Mouse (Mus musculus) embryonic facial prominence, embryonic 15.5 days (tissue): ENCODE measurements at regions not wholly inside any gene's neighbourhood (a gene's known extent, or its start where the extent isn't known, plus 50 kb on each side); places are given as distances from the start of the nearest gene placed in this dataset.

Experiments
- ATAC-seq: fragments of 200-750 bp; cut with Nextera tagmentation; 2 replicates; pipeline ENCODE4 v1.8.0; 2017; ENCODE audit warnings: low read depth, moderate TSS enrichment; ENCODE audit not compliant: insufficient number of reproducible peaks, low FRiP score, low TSS enrichment
- H3K27ac ChIP-seq: fragments of 300-500 bp; sonication (generic); replicated peaks from 2 replicates; pipeline ENCODE4 v1.5.1; 2015; ENCODE audit warnings: mild to moderate bottlenecking, inconsistent platforms
- H3K27me3 ChIP-seq: fragments of 300-500 bp; sonication (generic); 2 replicates; pipeline ENCODE4 v1.6.1; 2015; ENCODE audit warnings: inconsistent platforms
- H3K36me3 ChIP-seq: fragments of 300-500 bp; sonication (generic); 2 replicates; pipeline ENCODE4 v1.6.1; 2015; ENCODE audit warnings: mild to moderate bottlenecking, inconsistent platforms
- H3K4me1 ChIP-seq: fragments of 300-500 bp; sonication (generic); 2 replicates; pipeline ENCODE4 v1.6.1; 2015; ENCODE audit warnings: inconsistent platforms
- H3K4me2 ChIP-seq: fragments of 300-500 bp; sonication (generic); replicated peaks from 2 replicates; pipeline ENCODE4 v1.6.1; 2015; ENCODE audit warnings: mild to moderate bottlenecking, inconsistent platforms
- H3K4me3 ChIP-seq: fragments of 300-500 bp; sonication (generic); replicated peaks from 2 replicates; pipeline ENCODE4 v1.5.1; 2015; ENCODE audit warnings: mild to moderate bottlenecking, inconsistent platforms
- H3K9ac ChIP-seq: fragments of 300-500 bp; sonication (generic); 2 replicates; pipeline ENCODE4 v1.6.1; 2015; ENCODE audit warnings: inconsistent platforms
- H3K9me3 ChIP-seq: fragments of 300-500 bp; sonication (generic); replicated peaks from 2 replicates; pipeline ENCODE4 v1.6.1; 2016; ENCODE audit warnings: inconsistent platforms
- WGBS: fragments of 180-500 bp; shearing (Covaris S2); methylation state at CpG from one replicate; pipeline ENCODE4 v1.1.7; 2015; 5-methylcytosine and 5-hydroxymethylcytosine counted together

- Histone ChIP-seq H3K27me3 (no peaks in the 10 kb centered on the region), H3K4me1 (no peaks in the 10 kb centered on the region), H3K36me3 (no peaks in the 10 kb centered on the region), H3K4me3 (no peak overlapping the region), H3K9ac (no peak overlapping the region), H3K27ac (no peak overlapping the region), H3K4me2 (no peak overlapping the region), H3K9me3 (no peaks in the 10 kb centered on the region)
- 76% methylated on average over 1 of the region's 1 CpGs for whole genome bisulfite sequencing
- no peak for ATAC-seq
Observed at GRCm38 (mm10) chr16:46623246-46623645, 124.9 kb upstream of the Nectin3 start.

- no peaks in the 10 kb centered on the region for H3K4me1 ChIP-seq
- H3K27me3 ChIP-seq = no peaks in the 10 kb centered on the region
- H3K4me2 ChIP-seq = no peak overlapping the region
- H3K9me3 ChIP-seq = no peaks in the 10 kb centered on the region
- no peaks in the 10 kb centered on the region for H3K36me3 ChIP-seq
- no peak overlapping the region for H3K9ac ChIP-seq
- no peak for ATAC-seq
- no peak overlapping the region for H3K4me3 ChIP-seq
- WGBS = 83% methylated on average over 2 of the region's 2 CpGs
- no peak overlapping the region for H3K27ac ChIP-seq
Observed at GRCm38 (mm10) chr16:46619871-46620270, 121.5 kb upstream of the Nectin3 start.

- ATAC-seq = no peak
Observed at GRCm38 (mm10) chr16:46617544-46618335, 119.4 kb upstream of the Nectin3 start.

GRCm38 (mm10) chr16:46616606-46617005 is 118.3 kb upstream of the Nectin3 start:
- Histone ChIP-seq H3K27me3 (no peaks in the 10 kb centered on the region), H3K36me3 (no peaks in the 10 kb centered on the region), H3K4me1 (no peaks in the 10 kb centered on the region; the same call in 1 of the 2 replicates), H3K4me3 (no peak overlapping the region), H3K9ac (no peak overlapping the region), H3K4me2 (no peak overlapping the region), H3K27ac (no peak overlapping the region), H3K9me3 (no peaks in the 10 kb centered on the region)
- no peak for ATAC-seq

More at GRCm38 (mm10) chr16:46617544-46618335, 119.4 kb upstream of the Nectin3 start:
- Histone ChIP-seq H3K27ac (no peak overlapping the region), H3K4me2 (no peak overlapping the region), H3K9me3 (no peaks in the 10 kb centered on the region), H3K4me1 (no peaks in the 10 kb centered on the region), H3K4me3 (no peak overlapping the region), H3K9ac (no peak overlapping the region), H3K27me3 (no peaks in the 10 kb centered on the region), H3K36me3 (no peaks in the 10 kb centered on the region)
- WGBS = 47% methylated on average over 13 of the region's 13 CpGs

- no peak overlapping the region for H3K27ac ChIP-seq
- H3K27me3 ChIP-seq = no peaks in the 10 kb centered on the region
- no peaks in the 10 kb centered on the region for H3K9me3 ChIP-seq
- H3K9ac ChIP-seq = no peak overlapping the region
- no peaks in the 10 kb centered on the region; the same call in 1 of the 2 replicates for H3K4me1 ChIP-seq
- WGBS = 64% methylated on average over 5 of the region's 5 CpGs
- ATAC-seq = peak; percentile 54; the same call in 1 of the 2 replicates
- H3K4me2 ChIP-seq = no peak overlapping the region
- no peaks in the 10 kb centered on the region for H3K36me3 ChIP-seq
- no peak overlapping the region for H3K4me3 ChIP-seq
Observed at GRCm38 (mm10) chr16:46613062-46613818, 114.9 kb upstream of the Nectin3 start.

GRCm38 (mm10) chr16:46605879-46606203 is 107.5 kb upstream of the Nectin3 start:
- no peak overlapping the region for H3K4me2 ChIP-seq
- no peak overlapping the region for H3K4me3 ChIP-seq
- no peaks in the 10 kb centered on the region for H3K27me3 ChIP-seq
- H3K9me3 ChIP-seq = no peaks in the 10 kb centered on the region
- no peak overlapping the region for H3K27ac ChIP-seq
- H3K4me1 ChIP-seq = no peaks in the 10 kb centered on the region
- no peak overlapping the region for H3K9ac ChIP-seq
- no peak for ATAC-seq
- no peaks in the 10 kb centered on the region for H3K36me3 ChIP-seq

- Histone ChIP-seq H3K9ac (no peak overlapping the region), H3K27ac (no peak overlapping the region), H3K36me3 (no peaks in the 10 kb centered on the region), H3K4me1 (no peaks in the 10 kb centered on the region), H3K9me3 (no peaks in the 10 kb centered on the region), H3K27me3 (no peaks in the 10 kb centered on the region), H3K4me2 (no peak overlapping the region), H3K4me3 (no peak overlapping the region)
- WGBS = 61% methylated on average over 11 of the region's 11 CpGs
- ATAC-seq = no peak
Observed at GRCm38 (mm10) chr16:46605001-46605878, 106.9 kb upstream of the Nectin3 start.

- Histone ChIP-seq H3K4me1 (no peaks in the 10 kb centered on the region), H3K27ac (no peak overlapping the region), H3K4me3 (no peak overlapping the region), H3K4me2 (no peak overlapping the region), H3K9ac (no peak overlapping the region), H3K27me3 (no peaks in the 10 kb centered on the region), H3K9me3 (no peaks in the 10 kb centered on the region), H3K36me3 (no peaks in the 10 kb centered on the region)
- peak; percentile 57; the same call in 1 of the 2 replicates for ATAC-seq
- WGBS = 23% methylated on average over 8 of the region's 8 CpGs
Observed at GRCm38 (mm10) chr16:46592618-46593253, 94.4 kb upstream of the Nectin3 start.

GRCm38 (mm10) chr16:46587056-46587455 is 88.7 kb upstream of the Nectin3 start:
- Histone ChIP-seq H3K9ac (no peak overlapping the region), H3K4me3 (no peak overlapping the region), H3K9me3 (no peaks in the 10 kb centered on the region), H3K27ac (no peak overlapping the region), H3K4me1 (no peaks in the 10 kb centered on the region), H3K36me3 (no peaks in the 10 kb centered on the region), H3K4me2 (no peak overlapping the region), H3K27me3 (no peaks in the 10 kb centered on the region)
- ATAC-seq = no peak
- 28% methylated on average over 1 of the region's 1 CpGs for WGBS

GRCm38 (mm10) chr16:46584502-46584901 is 86.2 kb upstream of the Nectin3 start:
- ATAC-seq = no peak
- no peak overlapping the region for H3K4me3 ChIP-seq
- H3K27ac ChIP-seq = no peak overlapping the region
- no peaks in the 10 kb centered on the region for H3K27me3 ChIP-seq
- H3K4me1 ChIP-seq = no peaks in the 10 kb centered on the region
- H3K4me2 ChIP-seq = no peak overlapping the region
- no peak overlapping the region for H3K9ac ChIP-seq
- H3K36me3 ChIP-seq = no peaks in the 10 kb centered on the region
- H3K9me3 ChIP-seq = no peaks in the 10 kb centered on the region

- Histone ChIP-seq H3K4me2 (no peak overlapping the region), H3K9ac (no peak overlapping the region), H3K4me1 (no peaks in the 10 kb centered on the region), H3K36me3 (no peaks in the 10 kb centered on the region), H3K27me3 (no peaks in the 10 kb centered on the region), H3K27ac (no peak overlapping the region), H3K4me3 (no peak overlapping the region), H3K9me3 (no peaks in the 10 kb centered on the region)
- ATAC-seq = no peak
- 78% methylated on average over 10 of the region's 10 CpGs for whole genome bisulfite sequencing
Observed at GRCm38 (mm10) chr16:46581115-46581514, 82.8 kb upstream of the Nectin3 start.
